Mouse (Mus musculus) 416B (cell line): ENCODE measurements at regions not wholly inside any gene's neighbourhood (a gene's known extent, or its start where the extent isn't known, plus 50 kb on each side); places are given as distances from the start of the nearest gene placed in this dataset.

Source experiments
- DNase-seq: peaks from one replicate; pipeline ENCODE4 v3.0.0; 2011; ENCODE audit warnings: low read depth

DNA sequence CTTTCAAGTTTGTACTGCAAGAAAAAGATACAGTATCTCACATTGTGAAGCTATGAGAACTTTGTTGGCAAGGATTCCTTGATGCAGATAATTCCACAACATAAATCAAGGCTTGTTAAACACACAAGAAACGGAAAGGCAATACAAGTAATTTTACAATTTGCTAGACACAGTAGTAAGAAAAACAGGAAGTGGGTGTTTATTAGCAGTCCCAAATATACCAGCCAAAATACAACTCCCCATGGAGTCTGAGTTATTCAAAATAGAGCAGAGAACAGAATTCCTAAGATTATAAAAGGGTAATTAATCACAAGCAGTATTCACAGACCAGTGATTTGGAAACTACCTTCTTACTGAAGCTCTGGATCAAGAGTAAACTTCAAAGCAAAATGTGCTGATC is 78.7 kb upstream of the Gm15217 start:
- DNase-seq, result no peak

DNA sequence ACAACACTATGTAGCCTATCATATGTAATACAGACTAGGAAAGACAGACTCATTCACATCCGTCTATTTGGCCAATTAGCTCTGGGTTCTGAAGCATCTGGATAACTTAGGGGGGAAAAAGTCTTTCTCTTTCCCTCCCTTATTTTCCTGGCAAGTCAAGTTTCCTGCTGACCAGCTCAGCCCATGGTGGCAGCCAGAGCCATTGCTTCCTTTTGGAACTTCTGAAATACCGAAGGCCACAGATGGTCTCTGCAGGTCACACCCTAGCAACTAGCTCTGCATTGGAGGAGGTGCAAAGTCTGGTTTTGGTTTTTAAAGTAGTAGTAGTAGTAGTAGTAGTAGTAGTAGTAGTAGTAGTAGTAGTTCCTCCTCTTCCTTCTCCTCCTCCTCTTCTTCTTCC is 76.6 kb upstream of the Gm15217 start:
- no peak for DNase-seq

- DNase-seq, result no peak
Observed at GRCm38 (mm10) chr14:46305267-46305666, 73.9 kb upstream of the Gm15217 start.

DNA sequence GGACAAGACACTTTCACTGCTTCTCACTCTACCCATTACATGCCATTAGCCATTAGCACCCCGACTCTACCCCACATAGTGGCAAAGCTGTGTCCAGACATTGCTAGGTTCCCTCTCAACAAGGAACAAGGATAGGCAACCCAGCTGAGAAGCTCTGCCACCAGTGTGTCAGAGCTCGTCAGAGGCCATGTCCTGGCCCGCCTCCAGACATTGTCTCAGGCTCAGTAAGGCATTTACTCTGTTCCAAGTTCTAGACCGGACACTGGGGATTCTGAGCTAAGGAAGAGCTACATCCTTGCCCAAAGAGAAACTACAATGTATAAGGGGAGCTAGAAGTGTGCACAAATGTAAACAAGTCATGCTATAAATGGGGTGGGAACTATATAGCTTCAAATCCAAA is 66.2 kb upstream of the Gm15217 start:
- DNase-seq, result no peak

DNA sequence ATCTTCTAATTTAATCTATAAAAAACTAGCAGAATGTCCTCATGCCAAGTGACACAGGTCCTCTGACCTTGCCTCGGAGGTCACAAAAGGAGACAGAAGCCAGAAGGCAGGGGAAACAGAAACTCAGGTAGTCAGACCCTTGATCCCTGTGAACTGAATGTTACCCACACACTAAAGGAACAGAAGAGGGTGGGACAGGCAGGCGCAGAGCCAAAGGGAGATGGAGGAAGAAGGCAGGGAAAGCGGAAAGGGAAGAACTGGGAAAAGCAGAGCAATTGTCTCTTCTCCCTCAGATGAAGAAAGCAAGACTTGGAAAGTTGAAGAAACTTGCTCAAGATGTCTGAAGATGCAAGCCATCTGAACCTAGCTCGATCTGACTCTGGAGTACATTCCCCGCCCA is 62.7 kb upstream of the Gm15217 start:
- DNase-seq, result no peak

DNA sequence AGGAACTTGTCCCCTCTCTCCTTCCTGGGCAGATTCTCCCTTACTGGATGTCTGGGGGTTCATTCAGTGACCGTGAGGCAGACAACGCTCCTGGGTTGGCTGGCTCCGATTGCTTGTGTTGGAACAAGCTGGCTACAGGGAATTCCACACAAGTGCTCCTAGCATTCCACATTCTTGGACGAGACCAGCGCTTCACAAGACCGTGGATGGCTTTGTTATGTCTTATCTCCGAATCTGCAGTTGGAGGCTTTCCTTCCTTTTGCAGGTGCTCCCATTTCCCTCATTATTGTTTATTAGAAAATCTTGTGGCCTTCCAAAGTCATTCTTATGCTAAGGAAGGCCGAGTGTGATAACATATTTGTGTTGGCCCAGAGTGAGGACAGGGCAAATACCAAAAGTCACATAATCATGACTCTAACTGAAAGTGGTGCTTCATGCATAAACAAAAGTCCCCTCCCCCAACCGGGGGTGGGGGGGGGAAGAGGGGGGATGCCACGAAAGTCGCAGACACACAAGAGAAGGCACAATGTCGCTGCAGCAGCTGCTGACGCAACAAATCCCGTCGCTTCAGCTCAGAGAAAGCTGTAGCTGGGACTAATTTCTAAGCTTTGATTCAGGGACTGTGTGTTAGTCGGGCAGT is 61.7 kb upstream of the Gm15217 start:
- no peak for DNase-seq

- DNase-seq, result no peak
Observed at GRCm38 (mm10) chr14:46328064-46328463, 51.1 kb upstream of the Gm15217 start.
